Comparison of ENCODE assay signal across 29 mouse cellular contexts in the genomic region with DNA sequence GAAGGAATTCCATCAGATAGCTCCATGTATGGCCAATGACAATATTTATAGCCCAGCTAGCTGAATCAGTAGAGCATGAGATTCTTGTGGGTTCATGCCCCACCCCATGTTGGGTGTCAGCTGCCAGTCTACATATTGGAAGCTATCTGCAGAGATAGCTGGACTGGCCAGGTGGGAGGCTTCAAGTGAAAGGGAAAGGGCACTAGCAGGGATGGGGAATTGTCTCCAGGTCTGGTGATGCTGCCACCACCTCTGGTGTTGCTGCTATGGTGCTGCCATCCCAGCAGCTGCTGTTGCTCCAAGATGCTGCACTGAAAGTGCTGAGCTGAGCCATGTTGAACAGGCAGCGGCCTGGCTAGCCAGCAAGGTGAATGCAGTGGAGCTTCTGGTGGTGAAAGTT.
"Had no signal": no experiment of that assay in that cellular context is flagged by ENCODE, and none has a peak within 500 bp of the region (broad histone marks: within the 10 kb centered on the region; RNA-seq: fewer than 3 reads in every experiment).

No protein-coding gene starts in this region.

- H3K27me3 ChIP-seq: limb, embryonic 12.5 days; limb, embryonic 13.5 days; limb, embryonic 15.5 days; liver, embryonic 12.5 days; liver, embryonic 13.5 days; liver, embryonic 15.5 days; lung, embryonic 15.5 days; midbrain, embryonic 12.5 days; midbrain, embryonic 13.5 days; midbrain, embryonic 15.5 days had no signal

- ATAC-seq: liver, embryonic 12.5 days; liver, postnatal 0 days; lung, postnatal 0 days; midbrain, embryonic 13.5 days; midbrain, embryonic 15.5 days; midbrain, embryonic 16.5 days had no signal

- H3K36me3 ChIP-seq: limb, embryonic 10.5 days; limb, embryonic 12.5 days; limb, embryonic 13.5 days; limb, embryonic 15.5 days; liver, embryonic 12.5 days; liver, embryonic 13.5 days; liver, embryonic 15.5 days; lung, embryonic 15.5 days; midbrain, embryonic 10.5 days; midbrain, embryonic 12.5 days; midbrain, embryonic 13.5 days; midbrain, embryonic 15.5 days had no signal

- H3K4me1 ChIP-seq: limb, embryonic 10.5 days; limb, embryonic 12.5 days; limb, embryonic 13.5 days; limb, embryonic 15.5 days; liver, embryonic 12.5 days; liver, embryonic 13.5 days; liver, embryonic 15.5 days; lung, embryonic 15.5 days; midbrain, embryonic 10.5 days; midbrain, embryonic 12.5 days; midbrain, embryonic 13.5 days; midbrain, embryonic 15.5 days had no signal

- DNase-seq: left cerebral cortex, postnatal 4 days; liver; liver, embryonic 13.5 days; liver, postnatal 0 days; lung, adult 18-20 months; lung, adult 2 months; lung, embryonic 14.5 days; lung, postnatal 10 days; lung, postnatal 14 days; lung, postnatal 36 days; lung, postnatal 4 days; midbrain, embryonic 14.5 days had no signal

- H3K4me3 ChIP-seq: left cerebral cortex, adult 2 months; limb, embryonic 10.5 days; limb, embryonic 12.5 days; limb, embryonic 13.5 days; limb, embryonic 15.5 days; liver, embryonic 12.5 days; liver, embryonic 13.5 days; liver, embryonic 15.5 days; lung, embryonic 15.5 days; midbrain, embryonic 10.5 days; midbrain, embryonic 12.5 days; midbrain, embryonic 13.5 days; midbrain, embryonic 15.5 days; myocyte had no signal

- H3K9me3 ChIP-seq: limb, embryonic 10.5 days; limb, embryonic 13.5 days; limb, embryonic 15.5 days; liver, embryonic 12.5 days; liver, embryonic 13.5 days; liver, embryonic 15.5 days; lung, embryonic 15.5 days; midbrain, embryonic 10.5 days; midbrain, embryonic 12.5 days; midbrain, embryonic 13.5 days; midbrain, embryonic 15.5 days had no signal

- H3K27ac ChIP-seq: left cerebral cortex, adult 2 months; limb, embryonic 10.5 days; limb, embryonic 12.5 days; limb, embryonic 13.5 days; limb, embryonic 15.5 days; liver, embryonic 12.5 days; liver, embryonic 13.5 days; liver, embryonic 14.5 days; liver, embryonic 15.5 days; lung, embryonic 15.5 days; macrophage; midbrain, embryonic 10.5 days; midbrain, embryonic 12.5 days; midbrain, embryonic 13.5 days; midbrain, embryonic 15.5 days had no signal
